Mouse (Mus musculus) lung, postnatal 0 days (tissue): ENCODE measurements around the gene Prex1.

Experiments used
- CTCF ChIP-seq: IDR thresholded peaks from 2 replicates; pipeline ENCODE4 v1.5.1; 2016; ENCODE audit warnings: antibody characterized with exemption, mild to moderate bottlenecking
- EP300 ChIP-seq: IDR thresholded peaks from 2 replicates; pipeline ENCODE4 v1.6.1; 2016; ENCODE audit warnings: antibody characterized with exemption, mild to moderate bottlenecking, control low read depth

DNA sequence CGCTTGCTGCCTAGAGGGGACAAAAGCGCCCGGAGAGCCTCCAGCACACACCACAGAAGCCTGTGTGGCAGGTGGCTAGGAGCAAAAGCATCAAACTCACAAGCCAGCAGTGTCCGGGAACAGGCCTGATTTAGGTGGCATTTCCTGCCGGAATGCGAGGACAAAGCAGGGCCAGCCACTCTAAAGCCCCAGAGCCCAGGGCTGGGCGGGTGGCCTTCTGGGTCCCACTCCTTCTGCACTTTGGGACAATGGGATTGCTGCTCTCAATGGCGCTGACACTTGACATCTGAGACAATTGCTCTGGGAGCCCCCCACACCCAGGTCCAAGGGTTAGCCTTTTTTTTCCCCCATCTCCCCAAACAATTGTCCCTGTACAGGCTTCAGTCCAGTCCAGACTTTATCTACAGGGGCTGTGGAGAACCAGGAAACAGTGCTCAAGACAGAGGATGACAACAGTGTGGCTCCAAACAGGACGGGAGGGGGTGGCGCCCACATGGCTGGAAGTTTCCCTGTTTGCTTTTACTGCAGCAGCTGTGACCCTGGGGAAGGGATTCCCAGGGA is 56.1 kb downstream of the Prex1 start:
- TF ChIP-seq CTCF (no peak), EP300 (peak; percentile 27; the same call in 1 of the 2 replicates)
